Mouse (Mus musculus): ENCODE data around the gene Mta3.

GRCm38 (mm10) chr17:83841011-83841410 is 135.0 kb downstream of the Mta3 start:
- TF ChIP-seq CTCF (IDR thresholded peaks at IDR 0.05; ENCODE audit: extremely low read depth, insufficient read depth, insufficient read length, insufficient replicate concordance), result no peak
- no peak for TF ChIP-seq POLR2A (IDR thresholded peaks at IDR 0.05; ENCODE audit: low read depth, low read length)
